Mouse (Mus musculus): ENCODE data around the gene Sept12.
A peak's percentile ranks its signal among the peaks of the same experiment; 100 is the strongest.

Gene Sept12

GRCm38 (mm10) chr16:4997553-4997952 is at the start of gene Sept12:
Sept12 (minus strand) TSS chr16:4997852.
- no peak for DNase-seq (ENCODE audit: low spot score in 2 of 2)

GRCm38 (mm10) chr16:5045322-5045721 is 47.7 kb upstream of the Sept12 start:
- no peak for DNase-seq (ENCODE audit: low spot score in 2 of 2)

GRCm38 (mm10) chr16:5036649-5037234 is 39.1 kb upstream of the Sept12 start:
- DNase-seq (ENCODE audit: low spot score in 2 of 2): no peak

GRCm38 (mm10) chr16:5035591-5035990 is 37.9 kb upstream of the Sept12 start:
- no peak for DNase-seq (ENCODE audit: low spot score in 2 of 2)

GRCm38 (mm10) chr16:5029847-5030246 is 32.2 kb upstream of the Sept12 start:
- no peak for DNase-seq (ENCODE audit: low spot score in 2 of 2)

- DNase-seq (ENCODE audit: low spot score in 2 of 2): no peak
These were observed 26.4 kb upstream of the Sept12 start for GRCm38 (mm10) chr16:5024021-5024420.

- no peak for DNase-seq (ENCODE audit: low spot score in 2 of 2)
These were observed 16.9 kb upstream of the Sept12 start for GRCm38 (mm10) chr16:5014578-5014977.

- peak; percentile 99 to 100 for DNase-seq (ENCODE audit: low spot score in 2 of 2)
These were observed 15.6 kb upstream of the Sept12 start, which contains the start of gene Rogdi for GRCm38 (mm10) chr16:5013054-5013838. Rogdi (minus strand) TSS chr16:5013553.

GRCm38 (mm10) chr16:5012036-5013005 is 14.7 kb upstream of the Sept12 start:
- no peak for DNase-seq (ENCODE audit: low spot score in 2 of 2)

- DNase-seq (ENCODE audit: low spot score in 2 of 2): no peak
These were observed 13.6 kb upstream of the Sept12 start for GRCm38 (mm10) chr16:5011285-5011684.

- DNase-seq (ENCODE audit: low spot score in 2 of 2): no peak
These were observed 12.8 kb upstream of the Sept12 start for GRCm38 (mm10) chr16:5010371-5010935.

GRCm38 (mm10) chr16:5008076-5008475 is 10.4 kb upstream of the Sept12 start:
- no peak for DNase-seq (ENCODE audit: low spot score in 2 of 2)

GRCm38 (mm10) chr16:5007492-5007891 is 9.8 kb upstream of the Sept12 start:
- DNase-seq (ENCODE audit: low spot score in 2 of 2): no peak

GRCm38 (mm10) chr16:5007067-5007466 is 9.4 kb upstream of the Sept12 start, which contains the start of gene Smim22:
Smim22 (plus strand) TSS chr16:5007288.
- no peak for DNase-seq (ENCODE audit: low spot score in 2 of 2)

GRCm38 (mm10) chr16:5000611-5001010 is 3.0 kb upstream of the Sept12 start:
- no peak for DNase-seq (ENCODE audit: low spot score in 2 of 2)

- no peak for DNase-seq (ENCODE audit: low spot score in 2 of 2)
These were observed 1.3 kb upstream of the Sept12 start for GRCm38 (mm10) chr16:4998984-4999383.

GRCm38 (mm10) chr16:4993276-4993675 is 4.4 kb downstream of the Sept12 start:
- no peak for DNase-seq (ENCODE audit: low spot score in 2 of 2)

- DNase-seq (ENCODE audit: low spot score in 2 of 2): no peak
These were observed 12.9 kb downstream of the Sept12 start for GRCm38 (mm10) chr16:4984717-4985116.

- no peak for DNase-seq (ENCODE audit: low spot score in 2 of 2)
These were observed 17.8 kb downstream of the Sept12 start for GRCm38 (mm10) chr16:4979755-4980380.

- peak in 1 of 2 experiments; percentile 37 for DNase-seq (ENCODE audit: low spot score in 2 of 2)
These were observed 19.2 kb downstream of the Sept12 start for GRCm38 (mm10) chr16:4978275-4979051.

Measured in right cerebral cortex, postnatal 36 days (tissue).